Mouse (Mus musculus) midbrain, embryonic 11.5 days (tissue): ENCODE data around the gene H2-Q4. TPM values are rescaled to one million over a fixed set of nuclear protein-coding genes. Genes with fewer than 3 reads are reported as not detected.
"Not testable (repeated sequence)": the region's sequence is repeated elsewhere in the genome, so short reads cannot be mapped to it uniquely, and the experiment has no call there.

Experiments used
- ATAC-seq: fragments of 200-750 bp; cut with Nextera tagmentation; 2 replicates; pipeline ENCODE4 v1.8.0; 2017; ENCODE audit warnings: moderate TSS enrichment, moderate library complexity; ENCODE audit not compliant: low FRiP score
- DNase-seq: peaks from one replicate; pipeline ENCODE4 v3.0.0; 2015; ENCODE audit warnings: low spot score; ENCODE audit errors: missing footprints
- H3K27ac ChIP-seq: fragments of 300-500 bp; sonication (generic); 2 replicates; pipeline ENCODE4 v1.5.1; 2014; ENCODE audit warnings: low read depth, low read length
- H3K27me3 ChIP-seq: fragments of 300-500 bp; sonication (generic); 2 replicates; pipeline ENCODE4 v1.6.1; 2014; ENCODE audit warnings: mild to moderate bottlenecking, low read length, moderate library complexity, mixed read lengths; ENCODE audit not compliant: control insufficient read depth, insufficient read depth
- H3K36me3 ChIP-seq: fragments of 300-500 bp; sonication (generic); 2 replicates; pipeline ENCODE4 v1.6.1; 2014; ENCODE audit warnings: mild to moderate bottlenecking, low read length, moderate library complexity, mixed read lengths; ENCODE audit not compliant: control insufficient read depth, insufficient read depth
- H3K4me1 ChIP-seq: fragments of 300-500 bp; sonication (generic); 2 replicates; pipeline ENCODE4 v1.6.1; 2014; ENCODE audit warnings: low read length; ENCODE audit not compliant: control insufficient read depth, insufficient read depth
- H3K4me2 ChIP-seq: fragments of 300-500 bp; sonication (generic); 2 replicates; pipeline ENCODE4 v1.6.1; 2014; ENCODE audit warnings: mild to moderate bottlenecking, moderate library complexity
- H3K4me3 ChIP-seq: fragments of 300-500 bp; sonication (generic); 2 replicates; pipeline ENCODE4 v1.5.1; 2014; ENCODE audit warnings: low read depth, low read length
- H3K9ac ChIP-seq: fragments of 300-500 bp; sonication (generic); 2 replicates; pipeline ENCODE4 v1.6.1; 2014; ENCODE audit warnings: low read length
- H3K9me3 ChIP-seq: fragments of 300-500 bp; sonication (generic); 2 replicates; pipeline ENCODE4 v1.6.1; 2016; ENCODE audit warnings: low read length; ENCODE audit not compliant: control insufficient read depth
- WGBS: fragments of 180-500 bp; shearing (Covaris S2); extraction: QIAGEN DNeasy Blood & Tissue Kit; methylation state at CpG from one replicate; pipeline ENCODE4 v1.1.7; 2014; 5-methylcytosine and 5-hydroxymethylcytosine counted together
- polyA plus RNA-seq: library from polyadenylated mRNA; unstranded; fragments of >200 nt; fragmentation: Nextera tagmentation; extraction: Ambion mirVana; gene quantifications from 2 replicates; pipeline ENCODE4 v1.2.1, GENCODE M21; 2014

H2-Q4 gene
- polyA plus RNA-seq, 1 experiment from 2014 or later = 2.5 TPM

DNA sequence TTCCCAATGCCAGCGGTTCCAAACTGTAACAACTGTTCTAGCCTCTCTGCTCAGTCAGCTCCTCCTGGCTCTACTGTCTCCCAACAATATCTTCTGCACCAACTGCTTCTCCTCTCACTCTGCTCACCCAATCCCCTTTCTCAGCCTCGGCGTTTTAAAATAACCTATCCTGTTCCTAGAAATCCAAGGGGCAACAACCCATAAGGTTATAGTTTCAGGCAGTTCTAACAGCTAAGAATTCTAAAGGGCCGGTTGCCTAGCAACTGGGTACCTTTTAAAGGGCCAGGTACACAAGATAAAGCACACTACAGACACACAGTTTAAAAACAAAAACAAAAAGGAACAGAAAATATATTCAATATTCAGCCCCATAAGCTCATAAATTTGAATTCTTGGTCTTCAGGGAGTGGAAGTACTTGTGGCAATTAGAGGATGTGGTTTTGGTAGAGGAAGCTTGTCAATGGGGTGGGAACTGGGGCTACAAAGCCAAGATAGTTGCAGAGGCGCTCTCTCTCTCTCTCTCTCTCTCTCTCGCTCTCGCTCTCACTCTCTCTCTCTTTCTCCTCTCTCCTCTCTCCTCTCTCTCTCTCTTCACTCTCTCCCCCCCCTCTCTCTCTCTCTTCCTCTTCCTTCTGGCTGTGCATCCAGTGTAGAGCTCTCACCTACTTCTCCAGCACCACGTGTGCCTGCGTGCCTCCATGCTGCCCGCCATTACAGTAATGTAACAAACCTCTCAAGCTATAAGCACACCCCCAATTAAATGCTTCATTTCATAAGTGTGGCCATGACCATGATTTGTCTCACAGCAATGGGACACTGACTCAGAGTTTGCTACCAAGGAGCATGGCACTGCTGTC is 36.1 kb downstream of the H2-Q4 start:
- not testable (repeated sequence) for ATAC-seq

DNA sequence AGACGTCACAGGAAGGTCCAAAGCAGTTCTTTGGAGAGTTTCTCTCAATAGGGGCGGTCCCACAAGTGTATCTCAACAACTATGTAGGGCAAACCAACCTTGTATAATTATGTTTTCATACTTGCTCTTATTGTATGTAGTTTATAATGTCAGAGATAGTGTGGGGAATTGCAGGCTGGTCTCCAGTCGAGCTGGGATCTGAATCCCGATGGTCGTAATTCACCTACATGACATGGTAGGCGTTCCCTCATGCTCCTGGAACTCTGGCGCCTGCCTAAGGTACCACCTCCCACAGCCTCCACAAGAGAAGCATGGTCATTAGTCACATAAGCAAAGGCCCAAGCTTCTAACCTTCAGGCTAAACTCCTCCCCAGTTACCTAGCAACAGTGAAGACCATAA is 39.4 kb downstream of the H2-Q4 start:
- Histone ChIP-seq H3K36me3 (no peaks in the 10 kb centered on the region), H3K9me3 (no peaks in the 10 kb centered on the region), H3K4me1 (no peaks in the 10 kb centered on the region), H3K4me2 (no peak overlapping the region), H3K27me3 (no peaks in the 10 kb centered on the region; the same call in 1 of the 2 replicates), H3K4me3 (no peak overlapping the region), H3K27ac (no peak overlapping the region), H3K9ac (no peak overlapping the region)
- WGBS = 85% methylated on average over 7 of the region's 7 CpGs
- ATAC-seq (no peak), DNase-seq (no peak)

More for the DNA sequence above, 36.1 kb downstream of the H2-Q4 start:
- not testable (repeated sequence) for H3K9me3 ChIP-seq, H3K4me1 ChIP-seq, DNase-seq, H3K9ac ChIP-seq, H3K27me3 ChIP-seq, H3K36me3 ChIP-seq, H3K4me2 ChIP-seq, H3K4me3 ChIP-seq, H3K27ac ChIP-seq
- 63% methylated on average over 3 of the region's 10 CpGs for WGBS

DNA sequence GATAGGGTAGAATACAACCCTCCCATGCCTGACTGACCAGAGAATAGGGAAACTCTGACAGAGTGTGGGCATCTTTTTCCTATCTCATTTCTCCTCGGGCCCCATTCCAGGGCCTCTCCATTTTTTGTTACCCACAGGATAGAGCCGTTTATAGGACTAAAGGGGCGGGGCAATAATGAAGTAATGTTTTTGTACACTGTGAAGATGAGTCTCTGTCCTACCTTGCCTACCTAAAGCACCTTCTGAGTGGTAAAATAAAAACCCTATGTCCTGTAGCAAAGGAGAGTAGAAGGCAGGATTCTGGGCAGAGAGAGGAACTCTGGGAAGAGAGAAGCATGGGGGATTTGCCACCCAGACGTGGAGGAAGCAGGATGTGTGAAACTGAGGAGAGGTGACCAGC is 40.1 kb downstream of the H2-Q4 start:
- not testable (repeated sequence) for H3K9me3 ChIP-seq, H3K9ac ChIP-seq, H3K27ac ChIP-seq, ATAC-seq, H3K36me3 ChIP-seq, H3K27me3 ChIP-seq, H3K4me1 ChIP-seq, H3K4me2 ChIP-seq, H3K4me3 ChIP-seq
- 76% methylated on average over 4 of the region's 4 CpGs for WGBS
- peak; percentile 61 for DNase-seq

DNA sequence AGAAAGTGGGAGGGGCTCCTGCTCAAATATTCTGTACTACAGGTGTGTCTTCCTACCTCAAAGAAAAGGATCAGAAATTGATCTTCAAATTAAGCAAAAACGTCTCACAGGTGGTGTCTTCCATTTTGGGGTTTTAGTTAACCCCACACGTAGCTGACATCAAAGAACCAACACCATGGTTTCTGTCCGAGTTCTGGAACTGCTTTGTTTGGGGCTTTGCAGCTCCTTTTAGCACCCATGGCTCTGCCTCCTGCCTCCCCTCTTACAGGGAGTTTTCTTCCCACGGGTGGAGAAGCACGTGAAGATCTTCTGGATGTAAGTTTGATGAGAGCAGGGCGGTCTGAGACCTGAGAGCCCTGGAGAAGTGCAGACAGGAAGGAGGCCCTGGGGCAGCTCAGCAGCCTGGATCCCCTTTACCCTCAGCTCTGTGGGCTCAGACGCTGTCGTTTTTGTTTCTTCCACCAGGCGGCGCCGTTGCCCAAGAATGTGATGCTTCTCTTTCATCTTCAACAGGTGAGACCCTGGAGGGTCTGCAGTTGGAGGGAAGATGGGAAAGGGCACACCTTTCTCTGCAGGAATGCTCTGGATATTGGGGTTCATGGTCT is 40.9 kb downstream of the H2-Q4 start:
- not testable (repeated sequence) for H3K4me3 ChIP-seq, H3K4me1 ChIP-seq, ATAC-seq, H3K36me3 ChIP-seq, H3K9ac ChIP-seq, H3K9me3 ChIP-seq, H3K27me3 ChIP-seq, H3K27ac ChIP-seq, H3K4me2 ChIP-seq
- WGBS = 16% methylated on average over 11 of the region's 11 CpGs
- DNase-seq = peak; percentile 95

DNA sequence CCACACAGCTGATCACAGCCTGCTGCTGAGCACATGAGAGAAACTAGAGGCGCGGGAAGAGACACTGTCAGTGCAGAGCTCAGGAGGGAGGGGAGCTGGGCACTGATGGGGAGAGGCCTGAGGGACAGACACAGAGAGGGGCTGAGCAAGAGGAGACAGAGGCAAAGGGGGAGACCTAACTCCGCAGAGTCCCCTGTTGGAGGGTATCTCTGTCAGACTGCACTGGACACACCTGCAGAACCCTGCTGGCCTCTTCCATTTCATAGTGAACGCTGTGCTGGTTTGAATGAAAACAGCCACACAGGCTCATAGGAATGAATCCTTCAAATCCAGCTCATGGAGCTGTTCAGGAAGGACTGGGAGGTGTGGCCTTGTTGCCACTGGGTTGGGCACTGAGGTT is 41.9 kb downstream of the H2-Q4 start:
- H3K9ac ChIP-seq, H3K36me3 ChIP-seq, H3K4me2 ChIP-seq, H3K27ac ChIP-seq, H3K9me3 ChIP-seq, H3K4me1 ChIP-seq, ATAC-seq, H3K4me3 ChIP-seq: not testable (repeated sequence)
- H3K27me3 ChIP-seq = peaks cover 15% of the 10 kb centered on the region
- 92% methylated on average over 4 of the region's 4 CpGs for WGBS
- peak; percentile 76 for DNase-seq

DNA sequence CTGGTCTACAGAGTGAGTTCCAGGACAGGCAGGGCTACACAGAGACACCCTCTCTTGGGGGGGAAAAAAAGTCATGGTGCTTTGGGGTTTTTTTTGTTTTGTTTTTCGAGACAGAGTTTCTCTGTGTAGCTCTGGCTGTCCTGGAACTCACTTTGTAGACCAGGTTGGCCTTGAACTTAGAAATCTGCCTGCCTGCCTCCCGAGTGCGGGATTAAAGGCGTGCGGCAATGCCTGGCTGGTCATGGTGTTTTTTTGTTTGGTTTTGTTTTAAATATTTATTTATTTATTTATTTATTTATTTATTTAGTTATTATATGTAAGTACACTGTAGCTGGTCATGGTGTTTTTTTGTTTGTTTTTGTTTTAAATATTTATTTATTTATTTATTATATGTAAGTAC is 42.9 kb downstream of the H2-Q4 start:
- not testable (repeated sequence) for ATAC-seq, H3K4me3 ChIP-seq, H3K9ac ChIP-seq, H3K4me2 ChIP-seq, H3K27ac ChIP-seq, H3K36me3 ChIP-seq, H3K9me3 ChIP-seq, H3K4me1 ChIP-seq
- peak; percentile 72 for DNase-seq
- H3K27me3 ChIP-seq = peaks cover 15% of the 10 kb centered on the region
- 90% methylated on average over 5 of the region's 5 CpGs for WGBS

DNA sequence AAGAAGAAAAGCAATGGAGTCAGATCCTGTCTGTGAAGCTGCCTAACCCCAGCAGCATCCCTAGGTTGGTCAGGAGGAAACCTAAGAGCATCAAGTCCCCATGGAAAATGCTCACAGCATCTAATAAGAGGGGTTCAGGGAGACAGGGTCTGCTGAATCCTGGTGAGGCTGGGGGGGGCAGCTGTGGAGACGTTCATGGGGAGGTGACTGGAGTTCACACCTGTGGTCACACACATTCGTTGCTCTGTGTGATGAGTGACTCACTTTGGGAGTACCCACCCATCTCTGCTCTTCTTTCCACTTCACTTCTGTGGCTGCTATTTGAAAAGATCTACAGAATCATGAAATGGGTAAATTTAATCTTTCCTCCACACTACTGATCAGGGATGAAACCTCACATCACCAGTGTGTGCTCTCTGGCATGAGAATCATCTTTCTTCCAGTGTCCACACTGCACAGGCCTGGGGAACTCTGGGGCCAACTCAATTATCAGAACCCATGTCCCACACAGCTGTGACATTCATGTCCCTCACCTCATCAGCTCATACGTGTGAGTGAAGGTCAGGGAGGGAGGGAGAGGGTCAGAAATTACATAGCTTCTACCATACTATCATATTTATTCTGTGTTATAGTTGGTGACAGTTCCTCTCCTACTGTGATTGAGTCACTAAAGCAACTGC is 43.9 kb downstream of the H2-Q4 start:
- peak; percentile 49 for DNase-seq
- H3K27me3 ChIP-seq = peaks cover 15% of the 10 kb centered on the region
- 74% methylated on average over 3 of the region's 3 CpGs for WGBS
- H3K27ac ChIP-seq, H3K4me2 ChIP-seq, ATAC-seq, H3K4me3 ChIP-seq, H3K9me3 ChIP-seq, H3K36me3 ChIP-seq, H3K4me1 ChIP-seq, H3K9ac ChIP-seq: not testable (repeated sequence)

DNA sequence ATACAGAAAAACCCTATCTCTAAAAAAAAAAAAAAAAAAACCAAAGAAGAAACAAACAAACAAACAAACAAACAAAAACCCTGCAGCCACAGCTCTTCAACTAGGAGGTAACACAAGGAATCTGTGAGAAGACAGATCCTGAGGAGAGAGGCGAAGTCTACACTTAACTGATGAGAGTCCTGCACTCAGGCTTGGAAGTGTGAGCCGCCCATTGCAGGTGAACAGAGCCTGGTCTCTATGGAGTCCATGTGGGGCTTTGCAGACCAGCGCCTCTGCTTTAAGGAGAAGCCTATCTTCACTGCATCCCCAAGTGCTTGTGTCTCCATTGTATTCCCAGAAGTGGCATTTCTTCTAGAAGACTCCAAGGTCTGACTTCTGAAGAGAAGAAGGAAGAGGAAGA is 44.7 kb downstream of the H2-Q4 start:
- not testable (repeated sequence) for H3K9ac ChIP-seq, H3K9me3 ChIP-seq, H3K36me3 ChIP-seq, H3K4me2 ChIP-seq, H3K4me1 ChIP-seq, H3K27ac ChIP-seq, H3K4me3 ChIP-seq, ATAC-seq
- 80% methylated on average over 3 of the region's 3 CpGs for WGBS
- DNase-seq = peak; percentile 83
- H3K27me3 ChIP-seq = peaks cover 15% of the 10 kb centered on the region
